Mouse (Mus musculus): ENCODE data around the gene Efemp2. TPM values are rescaled to one million over a fixed set of nuclear protein-coding genes. Genes with fewer than 3 reads are reported as not detected.
"Not testable (repeated sequence)": the region's sequence is repeated elsewhere in the genome, so short reads cannot be mapped to it uniquely, and the experiment has no call there.

Efemp2 gene
- polyA plus RNA-seq, 1 experiment, result 11.3 TPM

DNA sequence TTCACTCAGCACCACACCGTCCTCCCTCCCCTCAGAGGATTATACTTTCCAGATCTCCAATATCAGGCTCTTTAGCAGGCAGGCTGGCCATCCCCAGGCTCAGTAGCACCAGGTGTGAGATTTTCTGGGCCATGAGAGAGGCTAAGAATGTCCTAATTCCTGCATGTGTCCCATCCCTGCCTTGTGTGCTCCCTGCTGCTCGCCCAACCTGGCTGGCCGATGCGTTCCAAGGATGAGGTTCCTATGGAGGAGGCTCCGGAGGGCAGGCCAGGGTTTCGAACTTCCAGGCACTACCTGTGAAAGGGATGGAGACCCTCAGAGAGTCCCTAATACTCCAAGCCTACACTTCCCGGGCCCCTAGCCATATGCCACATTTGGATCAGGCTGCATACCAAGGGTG lies 12.1 kb downstream of the Efemp2 start:
- no peak overlapping the region for H3K4me3 ChIP-seq (ENCODE audit: insufficient read depth, low read length)
- H3K27ac ChIP-seq (ENCODE audit: insufficient read depth, low read depth, low read length), result no peak overlapping the region
- H3K4me1 ChIP-seq (ENCODE audit: control insufficient read depth, insufficient read depth, low read length), result peaks cover 9% of the 10 kb centered on the region
- TF ChIP-seq POLR2A (IDR thresholded peaks at IDR 0.05; ENCODE audit: borderline replicate concordance, low read depth, low read length) (no peak), CTCF (IDR thresholded peaks at IDR 0.05; ENCODE audit: low read depth, low read length) (no peak)

DNA sequence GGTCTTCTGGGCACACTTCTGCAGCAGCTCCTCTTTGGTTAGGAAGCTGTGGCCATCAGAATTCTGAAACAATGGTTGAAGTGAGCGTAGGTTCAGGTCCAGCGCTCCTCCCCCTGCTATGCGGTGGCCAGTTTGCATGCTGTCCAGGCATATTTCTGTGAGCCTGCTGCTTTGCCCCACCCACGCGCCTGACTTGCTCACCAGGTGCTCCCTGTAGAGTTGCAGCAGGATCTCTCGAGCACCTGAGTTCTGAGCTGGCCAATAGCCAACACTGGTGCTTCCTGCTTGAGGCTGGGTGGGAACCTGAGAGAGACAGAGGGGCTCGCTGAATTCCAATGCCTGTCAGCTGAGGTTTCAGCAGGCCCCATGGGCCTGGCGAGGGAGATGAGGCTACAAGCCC lies 12.5 kb downstream of the Efemp2 start:
- TF ChIP-seq CTCF (IDR thresholded peaks at IDR 0.05; ENCODE audit: low read depth, low read length) (no peak), POLR2A (IDR thresholded peaks at IDR 0.05; ENCODE audit: borderline replicate concordance, low read depth, low read length) (no peak)
- Histone ChIP-seq H3K4me3 (ENCODE audit: insufficient read depth, low read length) (no peak overlapping the region), H3K4me1 (ENCODE audit: control insufficient read depth, insufficient read depth, low read length) (peaks cover 9% of the 10 kb centered on the region), H3K27ac (ENCODE audit: insufficient read depth, low read depth, low read length) (no peak overlapping the region)

DNA sequence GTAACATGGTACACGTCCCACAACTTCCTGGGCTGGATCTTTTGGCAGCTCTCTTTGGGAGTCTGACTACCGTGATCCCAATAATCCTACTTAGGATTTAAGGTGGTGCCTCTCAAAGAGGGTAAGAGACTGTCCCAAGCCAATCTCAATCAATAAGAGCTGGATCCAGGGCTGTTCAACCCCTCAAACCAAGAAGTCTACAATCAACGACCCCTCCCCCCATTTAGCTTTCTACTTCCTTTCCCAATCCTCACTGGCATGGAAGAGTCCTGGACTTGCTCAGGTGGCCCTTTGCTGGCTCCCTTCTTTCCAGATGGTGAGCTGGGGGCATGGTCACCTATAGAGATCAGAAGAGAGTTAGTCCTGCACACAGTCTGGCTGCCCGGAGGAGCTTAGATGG lies 13.0 kb downstream of the Efemp2 start:
- Histone ChIP-seq H3K27ac (ENCODE audit: insufficient read depth, low read depth, low read length) (no peak overlapping the region), H3K4me3 (ENCODE audit: insufficient read depth, low read length) (no peak overlapping the region; the same call in 1 of the 2 replicates)

DNA sequence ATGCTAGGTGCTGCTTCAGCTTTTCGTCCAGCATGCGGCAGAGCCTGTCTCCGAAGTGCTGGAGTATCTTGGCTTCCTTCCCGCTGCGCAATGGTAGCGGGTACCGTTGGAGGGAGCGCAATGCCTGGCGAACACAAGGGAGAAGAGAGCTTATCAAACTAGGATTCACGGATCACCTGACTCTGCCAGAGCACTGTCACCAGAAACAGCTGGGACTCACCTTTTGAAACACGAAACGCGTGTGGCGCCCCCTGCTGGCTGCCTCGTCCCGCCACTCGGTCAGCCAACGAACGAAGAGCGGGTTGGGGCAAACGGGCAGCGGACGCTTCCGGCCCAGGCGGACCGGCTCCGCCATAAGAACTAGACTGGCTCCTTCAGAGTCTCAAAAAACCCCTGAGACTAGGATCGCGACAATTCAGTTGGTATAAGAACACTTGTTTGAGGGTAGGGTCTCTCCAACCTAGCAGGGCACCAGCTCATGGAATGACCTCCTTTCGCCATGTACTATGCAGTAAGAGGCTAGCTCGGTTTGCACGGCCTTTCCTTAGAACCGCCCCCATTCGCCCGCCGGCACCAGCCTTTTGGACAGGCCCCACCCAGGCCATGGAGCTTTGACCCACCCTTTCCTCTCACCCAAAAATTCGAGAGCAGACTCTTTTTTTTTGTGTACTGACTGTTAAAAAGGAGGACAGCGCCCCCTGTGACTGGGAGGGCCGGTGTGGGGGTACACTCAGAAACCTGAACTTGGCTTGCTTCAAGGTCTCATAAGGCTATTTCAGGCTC lies 14.2 kb downstream of the Efemp2 start, which contains the start of gene Mus81:
Gene Mus81, minus strand, starts transcription at position 635 of the 783 bp plus-strand sequence.
- Histone ChIP-seq H3K4me1 (ENCODE audit: control insufficient read depth, insufficient read depth, low read length) (peaks cover 12% of the 10 kb centered on the region), H3K4me3 (ENCODE audit: insufficient read depth, low read length) (peak within 1 kb of the TSS; percentile 72), H3K27ac (ENCODE audit: insufficient read depth, low read depth, low read length) (peak within 1 kb of the TSS; percentile 87)
- TF ChIP-seq POLR2A (IDR thresholded peaks at IDR 0.05; ENCODE audit: borderline replicate concordance, low read depth, low read length) (no peak; the same call in none of the 2 replicates), CTCF (IDR thresholded peaks at IDR 0.05; ENCODE audit: low read depth, low read length) (peak; percentile 96)

More for the DNA sequence above, 13.0 kb downstream of the Efemp2 start:
- H3K4me1 ChIP-seq (ENCODE audit: control insufficient read depth, insufficient read depth, low read length), result peaks cover 9% of the 10 kb centered on the region
- TF ChIP-seq POLR2A (IDR thresholded peaks at IDR 0.05; ENCODE audit: borderline replicate concordance, low read depth, low read length) (no peak), CTCF (IDR thresholded peaks at IDR 0.05; ENCODE audit: low read depth, low read length) (no peak)

DNA sequence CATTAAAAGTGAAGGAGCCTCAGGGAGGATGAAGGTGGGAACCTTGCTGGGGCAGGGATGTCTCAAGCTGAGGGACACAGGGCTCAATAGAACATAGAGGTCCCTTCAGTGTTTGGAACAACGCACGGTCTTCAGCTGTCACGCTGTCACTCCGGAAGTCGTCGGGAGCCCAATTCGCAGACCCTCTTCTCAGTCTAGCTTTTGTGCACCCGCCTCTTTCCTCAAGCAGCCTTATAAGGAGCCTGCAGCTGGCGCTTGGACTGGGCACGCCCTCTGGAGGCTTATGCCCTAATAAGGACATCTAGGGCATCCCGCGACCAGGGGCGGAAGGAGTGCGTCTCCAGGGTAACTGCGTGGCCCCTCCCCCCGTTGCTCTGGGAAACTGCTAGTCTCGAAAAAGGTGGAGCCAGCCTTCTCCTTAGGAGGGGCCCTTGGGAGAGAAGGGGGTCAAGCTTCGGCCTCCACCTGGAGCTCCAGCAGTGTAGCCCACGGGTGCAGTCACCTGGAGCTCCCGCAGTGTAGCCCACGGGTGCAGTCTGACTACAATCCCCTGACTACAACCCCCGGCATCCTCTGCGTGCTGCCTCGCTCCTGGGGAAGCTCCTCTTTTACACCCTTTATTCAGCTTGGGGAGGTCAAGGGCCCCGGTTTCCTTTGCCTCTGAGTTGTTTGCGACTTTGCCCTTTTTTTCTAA lies 15.3 kb downstream of the Efemp2 start:
- peak overlapping the region; percentile 72 for H3K27ac ChIP-seq (ENCODE audit: insufficient read depth, low read depth, low read length)
- TF ChIP-seq POLR2A (IDR thresholded peaks at IDR 0.05; ENCODE audit: borderline replicate concordance, low read depth, low read length), result no peak
- TF ChIP-seq CTCF (IDR thresholded peaks at IDR 0.05; ENCODE audit: low read depth, low read length), result no peak
- H3K4me1 ChIP-seq (ENCODE audit: control insufficient read depth, insufficient read depth, low read length), result peaks cover 12% of the 10 kb centered on the region
- H3K4me3 ChIP-seq (ENCODE audit: insufficient read depth, low read length), result peak overlapping the region; percentile 65

DNA sequence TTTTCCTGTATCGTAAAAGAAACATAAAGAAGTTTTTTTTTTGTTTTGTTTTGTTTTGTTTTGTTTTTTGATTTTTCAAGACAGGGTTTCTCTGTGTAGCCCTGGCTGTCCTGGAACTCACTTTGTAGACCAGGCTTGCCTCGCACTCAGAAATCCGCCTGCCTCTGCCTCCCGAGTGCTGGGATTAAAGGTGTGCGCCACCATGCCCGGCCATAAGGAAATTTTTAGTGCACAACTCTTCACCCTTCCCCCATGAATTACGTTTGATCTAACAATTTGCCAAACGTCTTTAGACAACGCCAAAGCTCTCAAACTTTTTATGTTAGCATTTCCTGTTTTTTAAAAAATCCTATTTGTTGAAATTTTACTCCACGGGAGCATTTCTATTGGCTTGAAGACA lies 16.0 kb downstream of the Efemp2 start:
- H3K4me1 ChIP-seq (ENCODE audit: control insufficient read depth, insufficient read depth, low read length), result peaks cover 12% of the 10 kb centered on the region
- H3K27ac ChIP-seq (ENCODE audit: insufficient read depth, low read depth, low read length), result peak overlapping the region; percentile 72
- not testable (repeated sequence) for H3K4me3 ChIP-seq (ENCODE audit: insufficient read depth, low read length)

DNA sequence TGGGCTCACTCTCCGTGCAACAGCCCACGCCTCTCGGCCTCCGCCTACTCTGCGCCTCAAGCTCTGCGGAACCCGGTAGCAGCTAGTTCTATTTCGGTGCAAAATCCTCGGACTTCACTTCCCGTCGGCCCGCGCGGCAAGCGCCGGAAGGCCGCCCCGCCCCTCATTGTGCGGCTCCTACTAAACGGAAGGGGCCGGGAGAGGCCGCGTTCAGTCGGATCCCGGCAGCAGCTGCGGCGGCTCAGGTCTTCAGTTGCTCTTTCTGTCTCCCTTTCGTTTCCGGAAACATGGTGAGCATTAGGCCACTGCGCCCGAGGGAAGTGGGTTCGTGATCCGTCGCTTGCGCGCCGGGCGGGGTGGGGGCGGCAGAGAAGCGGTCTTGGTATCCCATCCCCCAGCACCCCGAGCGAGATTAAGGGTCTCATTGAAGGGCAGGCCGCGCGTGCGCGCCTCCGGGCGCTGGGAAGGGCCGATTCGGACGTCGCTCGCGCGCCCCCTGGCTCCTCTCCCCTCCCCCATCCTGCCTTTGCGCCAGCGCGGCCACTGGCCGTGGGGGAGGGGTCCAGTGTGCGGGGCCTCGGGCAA lies 16.7 kb downstream of the Efemp2 start, which contains the start of gene Cfl1:
Gene Cfl1, plus strand, starts transcription at position 143 of the 585 bp plus-strand sequence.
- H3K27ac ChIP-seq (ENCODE audit: insufficient read depth, low read depth, low read length), result peak within 1 kb of the TSS; percentile 97
- peaks cover 12% of the 10 kb centered on the region for H3K4me1 ChIP-seq (ENCODE audit: control insufficient read depth, insufficient read depth, low read length)
- TF ChIP-seq CTCF (IDR thresholded peaks at IDR 0.05; ENCODE audit: low read depth, low read length), result no peak
- peak; percentile 54; the same call in 1 of the 2 replicates for TF ChIP-seq POLR2A (IDR thresholded peaks at IDR 0.05; ENCODE audit: borderline replicate concordance, low read depth, low read length)
- H3K4me3 ChIP-seq (ENCODE audit: insufficient read depth, low read length), result peak within 1 kb of the TSS; percentile 86

DNA sequence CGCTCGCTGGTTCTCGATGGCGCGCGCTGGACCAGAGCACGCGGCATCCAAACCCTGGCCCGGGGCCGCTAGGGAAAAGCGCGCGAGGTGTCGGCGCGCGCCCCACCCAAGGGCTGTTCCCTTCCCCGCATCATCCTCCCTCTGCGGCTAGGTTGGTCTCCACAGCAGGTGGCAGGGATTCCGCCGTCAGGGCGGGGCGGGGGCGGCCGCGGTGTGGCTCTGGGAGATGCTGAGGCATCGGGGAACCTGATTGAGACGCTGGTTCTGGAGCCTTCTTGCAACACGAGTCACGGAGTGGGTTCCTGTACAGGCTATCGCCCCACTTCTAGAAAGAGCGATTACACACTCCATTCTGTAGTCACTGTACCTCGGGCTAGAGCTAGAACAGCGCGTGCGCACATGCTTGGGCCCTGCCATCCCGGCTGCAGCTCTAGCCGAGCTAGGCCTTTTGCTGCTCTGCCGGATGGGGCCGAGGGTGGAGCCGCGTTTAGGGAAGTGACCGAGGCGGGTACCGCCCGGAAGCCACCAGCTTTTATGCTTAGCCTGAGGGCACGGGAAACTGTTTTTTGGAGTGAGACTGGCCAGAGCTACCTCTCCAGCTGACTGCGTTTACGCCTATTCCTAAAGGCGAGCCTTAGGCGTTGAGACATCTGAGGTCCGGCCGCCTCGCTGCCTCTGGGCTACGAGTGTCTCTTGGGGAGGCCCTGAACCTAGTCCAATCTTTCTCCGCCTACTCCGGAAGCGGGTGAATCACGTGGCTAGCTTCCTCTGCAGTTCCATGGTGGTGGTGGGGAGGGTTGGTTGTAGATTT lies 17.3 kb downstream of the Efemp2 start:
- Histone ChIP-seq H3K4me1 (ENCODE audit: control insufficient read depth, insufficient read depth, low read length) (peaks cover 12% of the 10 kb centered on the region), H3K27ac (ENCODE audit: insufficient read depth, low read depth, low read length) (peak overlapping the region; percentile 97), H3K4me3 (ENCODE audit: insufficient read depth, low read length) (peak overlapping the region; percentile 86)
- TF ChIP-seq CTCF (IDR thresholded peaks at IDR 0.05; ENCODE audit: low read depth, low read length), result no peak
- TF ChIP-seq POLR2A (IDR thresholded peaks at IDR 0.05; ENCODE audit: borderline replicate concordance, low read depth, low read length), result 0 out of 2 replicates have a peak, but pooled peaks have one; percentile 45

DNA sequence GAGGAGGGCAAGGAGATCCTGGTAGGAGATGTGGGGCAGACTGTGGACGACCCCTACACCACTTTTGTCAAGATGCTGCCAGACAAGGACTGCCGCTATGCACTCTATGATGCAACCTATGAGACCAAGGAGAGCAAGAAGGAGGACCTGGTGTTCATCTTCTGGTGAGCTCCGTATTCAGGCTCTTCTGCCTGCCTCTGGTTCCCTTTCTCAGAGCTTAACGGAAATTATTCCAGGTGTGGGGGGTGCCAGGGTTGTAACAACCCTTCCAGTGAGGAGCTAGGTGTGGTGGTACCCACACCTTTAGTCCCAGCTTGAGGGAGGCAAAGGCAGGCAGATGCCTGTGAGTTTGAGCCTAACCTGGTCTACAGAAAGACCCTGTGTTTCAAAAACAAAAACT lies 18.9 kb downstream of the Efemp2 start:
- Histone ChIP-seq H3K27ac (ENCODE audit: insufficient read depth, low read depth, low read length) (no peak overlapping the region), H3K4me1 (ENCODE audit: control insufficient read depth, insufficient read depth, low read length) (peaks cover 3% of the 10 kb centered on the region), H3K4me3 (ENCODE audit: insufficient read depth, low read length) (peak overlapping the region; percentile 86)
- TF ChIP-seq POLR2A (IDR thresholded peaks at IDR 0.05; ENCODE audit: borderline replicate concordance, low read depth, low read length) (no peak), CTCF (IDR thresholded peaks at IDR 0.05; ENCODE audit: low read depth, low read length) (no peak)

DNA sequence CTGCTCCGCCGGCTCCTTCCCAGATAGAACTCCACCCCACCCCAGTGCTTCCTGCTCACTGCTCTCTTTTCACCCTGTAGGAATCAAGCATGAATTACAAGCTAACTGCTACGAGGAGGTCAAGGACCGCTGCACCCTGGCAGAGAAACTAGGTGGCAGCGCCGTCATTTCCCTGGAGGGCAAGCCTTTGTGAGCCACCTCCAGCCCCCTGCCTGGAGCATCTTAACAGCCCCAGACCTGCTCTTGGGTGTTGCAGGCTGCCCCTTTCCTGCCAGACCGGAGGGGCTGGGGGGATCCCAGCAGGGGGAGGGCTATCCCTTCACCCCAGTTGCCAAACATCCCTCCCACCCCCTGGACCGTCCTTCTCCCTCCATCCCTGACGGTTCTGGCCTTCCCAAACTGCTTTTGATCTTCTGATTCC lies 19.6 kb downstream of the Efemp2 start:
- not testable (repeated sequence) for H3K4me3 ChIP-seq (ENCODE audit: insufficient read depth, low read length); H3K27ac ChIP-seq (ENCODE audit: insufficient read depth, low read depth, low read length); H3K4me1 ChIP-seq (ENCODE audit: control insufficient read depth, insufficient read depth, low read length)
